Mouse (Mus musculus): ENCODE results near the gene Zfp213.
A peak's percentile ranks its signal among the peaks of the same experiment; 100 is the strongest.
"Not testable (repeated sequence)": the region's sequence is repeated elsewhere in the genome, so short reads cannot be mapped to it uniquely, and the experiment has no call there.

Zfp213 gene

DNA sequence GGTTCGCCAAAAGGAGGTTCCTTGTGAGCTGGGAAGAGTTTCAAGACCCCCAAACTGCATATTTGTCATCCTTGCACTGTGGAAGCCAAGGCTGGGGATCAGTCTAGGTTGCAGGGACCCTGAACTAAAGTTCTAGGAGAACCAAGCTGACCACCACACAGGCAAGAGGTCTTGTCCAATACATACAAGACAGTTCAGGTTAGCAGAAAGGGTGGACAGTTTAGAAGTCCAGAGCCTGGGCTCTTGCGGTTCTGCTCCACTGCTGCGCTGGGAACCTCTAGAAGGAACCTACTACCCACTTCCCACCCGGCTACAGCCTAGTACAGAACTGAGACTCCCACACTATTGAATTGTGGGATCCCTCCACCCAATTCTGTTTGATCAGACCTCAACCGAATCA, 24.4 kb downstream of the Zfp213 start:
- no peaks in the 10 kb centered on the region for H3K9me3 ChIP-seq (ENCODE audit: low read length)
- no peak for TF ChIP-seq NANOG (IDR thresholded peaks at IDR 0.05; ENCODE audit: borderline replicate concordance, low read length)
- no peak for TF ChIP-seq POU5F1 (IDR thresholded peaks at IDR 0.05; ENCODE audit: borderline replicate concordance, low read length)
- TF ChIP-seq CTCF (conservative IDR thresholded peaks at IDR 0.05; ENCODE audit: low read length) = no peak
- H3K4me1 ChIP-seq (replicated peaks; ENCODE audit: low read depth, low read length) = peaks cover 70% of the 10 kb centered on the region
- H3K36me3 ChIP-seq (ENCODE audit: insufficient read depth, low read length) = no peaks in the 10 kb centered on the region
- H3K4me3 ChIP-seq (replicated peaks; ENCODE audit: low read length) = peak overlapping the region; percentile 73
- peaks cover 24% of the 10 kb centered on the region for H3K27me3 ChIP-seq (ENCODE audit: insufficient read depth, low read length)

GRCm38 (mm10) chr17:23538299-23539015, 25.6 kb downstream of the Zfp213 start:
- TF ChIP-seq CTCF (conservative IDR thresholded peaks at IDR 0.05; ENCODE audit: low read length) = no peak
- no peak for TF ChIP-seq NANOG (IDR thresholded peaks at IDR 0.05; ENCODE audit: borderline replicate concordance, low read length)
- TF ChIP-seq POU5F1 (IDR thresholded peaks at IDR 0.05; ENCODE audit: borderline replicate concordance, low read length) = no peak
- Histone ChIP-seq H3K27me3 (ENCODE audit: insufficient read depth, low read length) (peaks cover 24% of the 10 kb centered on the region), H3K36me3 (ENCODE audit: insufficient read depth, low read length) (no peaks in the 10 kb centered on the region), H3K9me3 (ENCODE audit: low read length) (no peaks in the 10 kb centered on the region), H3K4me3 (replicated peaks; ENCODE audit: low read length) (peak overlapping the region; percentile 66), H3K4me1 (replicated peaks; ENCODE audit: low read depth, low read length) (peaks cover 59% of the 10 kb centered on the region)

DNA sequence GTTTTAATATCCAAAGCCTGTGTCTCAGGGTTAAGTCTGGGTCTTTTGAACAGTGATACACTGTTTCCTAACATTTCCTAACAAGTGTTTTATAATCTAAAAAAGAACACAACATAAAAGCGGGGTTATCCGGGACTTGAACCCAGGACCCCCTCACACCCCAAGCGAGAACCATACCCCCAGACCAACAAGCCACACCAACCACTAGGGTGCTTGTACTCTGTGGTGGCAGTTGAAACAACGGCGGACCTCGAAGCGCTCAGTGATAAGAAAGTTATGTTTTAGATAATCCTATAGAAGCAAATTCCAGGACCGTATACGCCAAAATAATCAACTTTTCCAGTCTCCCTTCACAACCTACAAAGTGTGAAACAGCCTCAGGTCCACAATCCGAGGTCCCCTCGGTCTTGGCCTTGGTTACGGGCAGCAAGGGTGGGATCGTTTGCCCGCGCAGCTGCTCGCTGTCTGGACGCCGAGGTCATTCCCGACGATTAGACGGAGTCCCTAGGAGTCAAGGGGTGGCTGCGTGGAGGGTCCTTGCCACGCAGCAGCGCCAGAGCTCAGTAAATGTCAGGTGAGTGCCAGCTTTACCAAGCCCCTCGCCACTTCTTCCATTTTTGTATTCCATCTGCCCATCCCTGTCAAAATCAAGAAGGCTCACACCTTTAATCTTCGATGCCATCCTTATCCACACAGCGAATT, 26.3 kb downstream of the Zfp213 start:
- H3K4me1 ChIP-seq (replicated peaks; ENCODE audit: low read depth, low read length) = peaks cover 51% of the 10 kb centered on the region
- TF ChIP-seq POU5F1 (IDR thresholded peaks at IDR 0.05; ENCODE audit: borderline replicate concordance, low read length) (no peak), CTCF (conservative IDR thresholded peaks at IDR 0.05; ENCODE audit: low read length) (no peak), NANOG (IDR thresholded peaks at IDR 0.05; ENCODE audit: borderline replicate concordance, low read length) (no peak)
- no peaks in the 10 kb centered on the region for H3K9me3 ChIP-seq (ENCODE audit: low read length)
- H3K27me3 ChIP-seq (ENCODE audit: insufficient read depth, low read length) = peaks cover 24% of the 10 kb centered on the region
- peak overlapping the region; percentile 66 for H3K4me3 ChIP-seq (replicated peaks; ENCODE audit: low read length)
- H3K36me3 ChIP-seq (ENCODE audit: insufficient read depth, low read length) = no peaks in the 10 kb centered on the region

DNA sequence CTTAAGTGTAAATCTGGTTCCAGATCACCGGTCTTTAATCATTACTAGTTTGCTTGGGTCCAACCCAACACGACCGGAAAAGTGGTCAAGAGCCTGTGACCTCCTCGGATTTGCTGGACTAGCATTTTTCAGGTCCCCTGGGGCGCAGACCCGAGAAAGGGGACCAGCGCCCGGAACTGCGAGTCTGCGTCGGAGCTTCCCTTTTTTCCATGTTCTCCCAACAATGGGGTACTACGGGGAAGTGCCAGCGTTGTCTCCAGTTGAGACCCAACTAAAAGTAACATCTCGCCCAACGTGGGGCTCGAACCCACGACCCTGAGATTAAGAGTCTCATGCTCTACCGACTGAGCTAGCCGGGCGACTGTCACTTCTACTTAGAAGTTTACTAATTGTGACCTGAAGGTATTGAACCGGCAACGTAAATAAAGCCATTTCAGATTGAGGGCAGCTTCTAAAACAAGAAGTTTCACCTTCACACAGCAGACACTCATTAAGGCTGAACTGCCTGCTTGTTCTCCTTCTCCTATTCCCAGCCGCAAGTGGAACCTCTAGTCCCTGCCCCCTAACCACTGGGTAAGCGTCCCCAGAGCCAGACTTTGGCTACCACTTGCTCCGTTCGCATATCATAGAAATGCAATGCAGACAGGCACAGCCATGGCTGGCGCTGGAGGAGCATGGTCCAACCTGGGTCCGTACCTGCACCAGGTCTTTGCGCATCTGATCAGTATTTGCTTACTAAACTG, 28.8 kb downstream of the Zfp213 start:
- Histone ChIP-seq H3K4me3 (replicated peaks; ENCODE audit: low read length) (0 out of 2 replicates have a peak overlapping the region, but pooled peaks have one; percentile 13), H3K27me3 (ENCODE audit: insufficient read depth, low read length) (peaks cover 27% of the 10 kb centered on the region), H3K4me1 (replicated peaks; ENCODE audit: low read depth, low read length) (peaks cover 31% of the 10 kb centered on the region)
- not testable (repeated sequence) for H3K36me3 ChIP-seq (ENCODE audit: insufficient read depth, low read length); H3K9me3 ChIP-seq (ENCODE audit: low read length)

DNA sequence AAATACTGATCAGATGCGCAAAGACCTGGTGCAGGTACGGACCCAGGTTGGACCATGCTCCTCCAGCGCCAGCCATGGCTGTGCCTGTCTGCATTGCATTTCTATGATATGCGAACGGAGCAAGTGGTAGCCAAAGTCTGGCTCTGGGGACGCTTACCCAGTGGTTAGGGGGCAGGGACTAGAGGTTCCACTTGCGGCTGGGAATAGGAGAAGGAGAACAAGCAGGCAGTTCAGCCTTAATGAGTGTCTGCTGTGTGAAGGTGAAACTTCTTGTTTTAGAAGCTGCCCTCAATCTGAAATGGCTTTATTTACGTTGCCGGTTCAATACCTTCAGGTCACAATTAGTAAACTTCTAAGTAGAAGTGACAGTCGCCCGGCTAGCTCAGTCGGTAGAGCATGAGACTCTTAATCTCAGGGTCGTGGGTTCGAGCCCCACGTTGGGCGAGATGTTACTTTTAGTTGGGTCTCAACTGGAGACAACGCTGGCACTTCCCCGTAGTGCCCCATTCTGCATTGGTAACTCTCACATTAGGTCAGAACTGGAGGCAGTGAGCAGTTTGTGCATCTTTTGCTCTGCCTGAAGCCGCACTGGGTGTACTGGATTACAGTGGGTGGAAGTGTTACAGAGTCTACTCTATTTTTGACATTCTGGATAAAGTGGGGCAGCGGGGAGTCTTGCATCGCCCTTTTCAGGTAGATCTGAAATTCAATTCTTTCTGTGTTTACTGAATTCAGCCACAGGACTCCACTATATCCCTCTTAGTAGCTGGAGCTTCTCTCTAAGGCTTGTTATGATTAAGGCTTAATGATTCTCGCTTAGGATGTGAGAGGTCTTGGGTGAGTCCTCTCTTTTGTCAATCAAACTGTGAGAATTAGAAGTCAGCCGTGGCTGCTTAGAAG, 30.2 kb downstream of the Zfp213 start:
- not testable (repeated sequence) for H3K9me3 ChIP-seq (ENCODE audit: low read length); H3K36me3 ChIP-seq (ENCODE audit: insufficient read depth, low read length); H3K4me3 ChIP-seq (replicated peaks; ENCODE audit: low read length)
- peaks cover 18% of the 10 kb centered on the region for H3K4me1 ChIP-seq (replicated peaks; ENCODE audit: low read depth, low read length)
- peaks cover 20% of the 10 kb centered on the region for H3K27me3 ChIP-seq (ENCODE audit: insufficient read depth, low read length)

DNA sequence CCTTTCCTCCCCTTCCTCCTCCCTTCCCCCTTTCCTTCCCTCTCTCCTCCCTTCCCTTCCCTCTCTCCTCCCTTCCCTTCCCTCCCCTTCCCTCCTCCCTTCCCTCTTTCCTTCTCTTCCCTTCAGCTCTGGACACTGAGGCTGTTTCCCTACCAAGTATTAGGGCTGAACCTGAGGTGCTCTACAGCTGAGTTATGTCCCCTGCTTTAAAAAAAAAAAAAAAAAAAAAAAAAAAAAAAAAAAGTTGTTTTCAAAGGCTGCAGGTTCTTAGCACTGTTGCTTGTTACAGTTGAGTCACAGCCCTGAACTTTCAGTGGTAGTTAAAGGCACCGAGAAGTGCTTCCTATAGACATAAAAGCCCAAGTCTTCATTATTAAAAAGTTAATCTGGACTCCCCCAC, 32.6 kb downstream of the Zfp213 start:
- H3K36me3 ChIP-seq (ENCODE audit: insufficient read depth, low read length); H3K27me3 ChIP-seq (ENCODE audit: insufficient read depth, low read length); H3K4me3 ChIP-seq (replicated peaks; ENCODE audit: low read length); H3K4me1 ChIP-seq (replicated peaks; ENCODE audit: low read depth, low read length): not testable (repeated sequence)
- peaks cover 23% of the 10 kb centered on the region for H3K9me3 ChIP-seq (ENCODE audit: low read length)

GRCm38 (mm10) chr17:23522941-23523732, 40.9 kb downstream of the Zfp213 start:
- peaks cover 35% of the 10 kb centered on the region for H3K9me3 ChIP-seq (ENCODE audit: low read length)
- H3K27me3 ChIP-seq (ENCODE audit: insufficient read depth, low read length) = peaks cover 19% of the 10 kb centered on the region
- H3K36me3 ChIP-seq (ENCODE audit: insufficient read depth, low read length); H3K4me1 ChIP-seq (replicated peaks; ENCODE audit: low read depth, low read length): not testable (repeated sequence)
- peak overlapping the region; percentile 51 for H3K4me3 ChIP-seq (replicated peaks; ENCODE audit: low read length)
